Mouse (Mus musculus) forebrain, postnatal 0 days (tissue): Measurements from ENCODE around the gene Abca2. TPM values are rescaled to one million over a fixed set of nuclear protein-coding genes. Genes with fewer than 3 reads are reported as not detected.

Source experiments
- ATAC-seq: fragments of 200-750 bp; cut with Nextera tagmentation; 2 replicates; pipeline ENCODE4 v1.8.0; 2017; ENCODE audit warnings: mild to moderate bottlenecking, moderate library complexity
- DNase-seq: peaks from one replicate; pipeline ENCODE4 v3.0.0-alpha.2; 2015
- H3K27ac ChIP-seq: fragments of 300-500 bp; sonication (generic); 2 replicates; pipeline ENCODE4 v1.5.1; 2014; ENCODE audit warnings: low read depth, mild to moderate bottlenecking, antibody characterized with exemption, low read length, moderate library complexity, mixed read lengths
- H3K27me3 ChIP-seq: fragments of 300-500 bp; sonication (generic); 2 replicates; pipeline ENCODE4 v1.6.1; 2014; ENCODE audit warnings: mild to moderate bottlenecking, low read length, mixed read lengths; ENCODE audit not compliant: insufficient read depth
- H3K36me3 ChIP-seq: fragments of 300-500 bp; sonication (generic); 2 replicates; pipeline ENCODE4 v1.6.1; 2014; ENCODE audit warnings: mild to moderate bottlenecking, moderate library complexity; ENCODE audit not compliant: insufficient read depth
- H3K4me1 ChIP-seq: fragments of 300-500 bp; sonication (generic); 2 replicates; pipeline ENCODE4 v1.6.1; 2014; ENCODE audit warnings: antibody characterized with exemption; ENCODE audit not compliant: insufficient read depth
- H3K4me2 ChIP-seq: fragments of 300-500 bp; sonication (generic); 2 replicates; pipeline ENCODE4 v1.6.1; 2014; ENCODE audit warnings: low read depth, mild to moderate bottlenecking, moderate library complexity
- H3K4me3 ChIP-seq: fragments of 300-500 bp; sonication (generic); 2 replicates; pipeline ENCODE4 v1.5.1; 2014; ENCODE audit warnings: low read depth, low read length, mixed read lengths
- H3K9ac ChIP-seq: fragments of 300-500 bp; sonication (generic); 2 replicates; pipeline ENCODE4 v1.6.1; 2014; ENCODE audit warnings: mild to moderate bottlenecking
- H3K9me3 ChIP-seq: fragments of 300-500 bp; sonication (generic); 2 replicates; pipeline ENCODE4 v1.6.1; 2016; ENCODE audit warnings: low read length
- CTCF ChIP-seq: sonication (generic); IDR thresholded peaks from 2 replicates; pipeline ENCODE4 v1.5.1; 2016; ENCODE audit warnings: antibody characterized with exemption, control low read depth, low read depth
- WGBS: fragments of 180-500 bp; shearing (Covaris S2); extraction: QIAGEN DNeasy Blood & Tissue Kit; methylation state at CpG from one replicate; pipeline ENCODE4 v1.1.7; 2014; 5-methylcytosine and 5-hydroxymethylcytosine counted together
- polyA plus RNA-seq: library from polyadenylated mRNA; unstranded; fragments of >200 nt; fragmentation: Nextera tagmentation; extraction: Ambion mirVana; gene quantifications from 2 replicates; pipeline ENCODE4 v1.2.1, GENCODE M21; 2015
- total RNA-seq: library from RNA; depleted of rRNA; stranded (reverse); fragments of >200 nt; gene quantifications from 2 replicates; pipeline ENCODE4 v1.2.3, GENCODE M21; 2014

Gene Abca2
- total and polyA plus RNA-seq, 2 experiments from 2014 or later: 10.5 to 67.4 TPM

DNA sequence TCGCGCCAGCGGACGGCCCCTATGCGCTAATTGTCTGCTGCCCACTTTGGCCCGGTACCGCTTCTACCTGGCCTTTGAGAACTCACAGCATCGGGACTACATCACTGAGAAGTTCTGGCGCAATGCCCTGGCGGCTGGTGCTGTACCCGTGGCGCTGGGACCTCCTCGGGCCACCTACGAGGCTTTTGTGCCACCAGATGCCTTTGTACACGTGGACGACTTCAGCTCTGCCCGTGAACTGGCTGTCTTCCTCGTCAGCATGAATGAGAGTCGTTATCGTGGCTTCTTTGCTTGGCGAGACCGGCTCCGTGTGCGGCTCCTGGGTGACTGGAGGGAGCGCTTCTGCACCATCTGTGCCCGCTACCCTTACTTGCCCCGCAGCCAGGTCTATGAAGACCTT, 3.0 kb upstream of the Abca2 start:
- H3K4me3 ChIP-seq: no peak overlapping the region
- whole genome bisulfite sequencing: 37% methylated on average over 27 of the region's 27 CpGs
- DNase-seq (no peak), ATAC-seq (no peak)
- no peak overlapping the region for H3K9ac ChIP-seq
- no peak overlapping the region for H3K4me2 ChIP-seq
- no peaks in the 10 kb centered on the region for H3K9me3 ChIP-seq
- H3K4me1 ChIP-seq: peaks cover 4% of the 10 kb centered on the region
- no peaks in the 10 kb centered on the region; the same call in 1 of the 2 replicates for H3K27me3 ChIP-seq
- TF ChIP-seq CTCF: no peak
- H3K27ac ChIP-seq: no peak overlapping the region
- no peaks in the 10 kb centered on the region for H3K36me3 ChIP-seq

DNA sequence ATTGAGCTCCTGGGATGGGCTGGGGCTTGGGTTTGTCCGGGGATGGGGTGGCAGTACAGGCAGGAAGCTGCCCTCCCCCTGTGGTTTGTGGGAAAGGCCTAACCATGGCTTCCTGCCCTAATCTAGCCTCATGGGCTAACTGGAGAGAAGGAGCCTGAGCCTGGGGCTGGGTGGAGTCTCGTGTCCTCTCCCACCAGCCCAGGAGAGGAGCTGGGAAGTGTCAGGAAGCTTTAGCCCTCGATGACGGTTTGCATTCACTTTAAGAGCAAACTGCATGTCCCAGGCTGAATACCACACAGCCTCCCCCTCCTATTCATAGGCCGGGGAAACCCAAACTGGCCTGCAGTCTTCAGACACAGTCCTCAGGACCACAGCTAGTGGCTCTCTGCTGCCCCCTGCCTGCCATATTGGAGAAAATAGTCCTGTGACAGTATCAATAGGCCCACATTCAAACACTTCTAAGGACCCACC, 1.7 kb upstream of the Abca2 start:
- H3K9ac ChIP-seq: no peak overlapping the region
- peak; percentile 92 for TF ChIP-seq CTCF
- H3K4me3 ChIP-seq: no peak overlapping the region
- no peak overlapping the region for H3K27ac ChIP-seq
- peaks cover 4% of the 10 kb centered on the region for H3K4me1 ChIP-seq
- ATAC-seq (peak; percentile 24), DNase-seq (peak; percentile 88)
- 39% methylated on average over 5 of the region's 5 CpGs for WGBS
- no peaks in the 10 kb centered on the region; the same call in 1 of the 2 replicates for H3K27me3 ChIP-seq
- no peaks in the 10 kb centered on the region; the same call in 1 of the 2 replicates for H3K36me3 ChIP-seq
- H3K9me3 ChIP-seq: no peaks in the 10 kb centered on the region
- H3K4me2 ChIP-seq: no peak overlapping the region

DNA sequence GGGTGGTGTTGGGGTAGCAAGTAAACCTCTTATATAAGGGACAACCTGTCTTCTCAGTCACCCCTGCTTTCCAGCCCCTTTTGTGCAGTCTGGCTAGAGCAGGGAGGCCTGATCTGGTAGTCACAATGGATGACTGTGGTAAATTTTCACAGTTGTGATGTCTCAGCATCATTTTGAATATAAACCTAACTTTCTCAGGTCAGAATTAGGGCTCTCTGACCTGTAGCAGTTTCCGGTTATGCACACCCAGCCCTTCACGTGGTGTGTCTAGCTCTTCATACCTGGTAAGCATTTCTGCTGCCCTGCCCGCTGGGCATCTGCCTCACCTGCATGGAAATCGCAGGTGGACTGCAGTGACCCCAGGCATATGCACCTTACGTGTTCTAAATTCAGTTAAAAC, 1.2 kb upstream of the Abca2 start:
- Histone ChIP-seq H3K4me1 (peaks cover 4% of the 10 kb centered on the region), H3K27me3 (no peaks in the 10 kb centered on the region; the same call in 1 of the 2 replicates), H3K27ac (no peak overlapping the region), H3K4me3 (no peak overlapping the region), H3K36me3 (no peaks in the 10 kb centered on the region; the same call in 1 of the 2 replicates), H3K9ac (no peak overlapping the region), H3K9me3 (no peaks in the 10 kb centered on the region), H3K4me2 (no peak overlapping the region)
- ATAC-seq (no peak), DNase-seq (no peak)
- TF ChIP-seq CTCF: no peak
- 90% methylated on average over 5 of the region's 5 CpGs for WGBS

DNA sequence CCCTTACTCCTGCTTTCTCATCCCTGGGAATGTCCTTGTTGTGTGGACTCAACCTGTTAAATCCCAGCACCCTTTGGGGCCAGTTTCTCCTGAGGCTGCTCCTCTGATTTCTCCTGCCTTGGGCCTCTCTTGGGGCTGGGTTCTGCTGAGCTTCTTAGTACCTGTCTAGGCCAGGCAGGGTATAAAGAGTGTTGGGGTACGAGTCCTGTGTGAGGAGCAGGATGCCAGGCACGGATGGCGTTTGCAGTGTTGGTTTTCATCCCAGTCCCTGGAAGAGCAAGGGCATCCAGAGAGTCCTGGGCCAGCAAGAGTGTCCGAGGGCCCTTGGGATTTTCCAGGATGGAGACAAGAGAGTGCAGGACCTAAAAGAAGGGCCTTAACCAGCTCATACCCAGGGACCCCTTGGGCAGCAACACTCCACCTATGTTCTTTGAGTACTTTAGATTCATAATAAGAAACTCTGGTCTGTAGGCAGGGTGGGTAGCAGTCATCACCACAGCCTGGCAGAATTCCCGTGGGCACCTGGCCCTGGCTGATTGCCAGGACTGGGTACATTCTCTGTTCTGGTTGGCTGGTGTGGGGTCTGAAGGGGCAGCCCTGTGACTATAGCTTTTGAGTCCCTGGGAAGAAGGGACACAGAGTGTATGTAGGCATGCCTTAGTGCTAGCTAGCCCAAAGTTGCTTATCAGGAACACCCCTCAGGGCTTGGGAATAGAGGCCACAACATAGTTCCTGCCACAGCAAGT, 1.1 kb downstream of the Abca2 start:
- Histone ChIP-seq H3K27ac (peak overlapping the region; percentile 86; the same call in 1 of the 2 replicates), H3K4me3 (peak overlapping the region; percentile 74), H3K9me3 (no peaks in the 10 kb centered on the region), H3K4me2 (peak overlapping the region; percentile 80), H3K4me1 (peaks cover 4% of the 10 kb centered on the region), H3K27me3 (no peaks in the 10 kb centered on the region; the same call in 1 of the 2 replicates), H3K9ac (peak overlapping the region; percentile 87), H3K36me3 (peaks cover 18% of the 10 kb centered on the region)
- ATAC-seq: no peak
- WGBS: 39% methylated on average over 5 of the region's 5 CpGs
- no peak for TF ChIP-seq CTCF
- DNase-seq: no peak

DNA sequence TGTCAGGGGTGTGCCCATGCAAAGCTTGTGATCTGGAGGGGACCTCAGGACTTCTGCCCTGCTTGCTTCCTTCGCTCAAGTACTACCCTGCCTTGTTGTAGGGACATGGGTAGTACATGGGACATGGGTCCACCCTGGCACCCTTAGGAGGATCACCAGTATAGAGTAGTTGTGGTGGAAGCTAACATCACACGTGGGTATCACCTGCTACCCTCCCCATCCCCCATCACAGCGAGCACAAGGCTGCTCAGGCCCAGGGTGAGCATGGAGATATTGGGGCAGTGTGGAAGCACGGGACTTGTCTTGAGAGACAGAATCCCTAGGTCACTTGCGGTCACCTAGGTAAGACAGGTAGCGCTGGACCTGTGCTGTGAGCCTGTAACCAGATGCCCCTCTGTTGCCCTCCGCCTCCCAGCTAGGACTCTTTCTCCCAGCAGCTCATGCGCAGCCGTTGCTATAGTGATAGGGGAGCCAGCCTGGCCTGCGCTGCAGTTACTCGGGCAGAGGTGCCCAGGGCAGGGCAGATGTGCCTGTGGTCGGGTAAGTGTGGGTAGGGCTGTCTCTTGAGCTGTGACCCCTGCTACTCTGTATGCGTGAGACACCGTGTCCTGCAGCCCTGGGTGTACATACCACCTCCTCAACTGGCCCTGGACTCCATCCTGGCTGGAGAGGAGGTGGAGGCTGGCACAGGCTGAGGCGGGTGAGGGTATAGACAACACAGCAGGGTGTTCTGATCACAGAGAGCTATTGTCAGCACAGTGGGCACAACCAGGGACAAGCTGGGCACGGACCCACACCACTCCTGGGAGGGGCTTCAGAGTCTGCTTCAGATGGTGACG, 2.1 kb downstream of the Abca2 start:
- no peak for ATAC-seq
- no peak for DNase-seq
- H3K4me2 ChIP-seq: 0 out of 2 replicates have a peak overlapping the region, but pooled peaks have one; percentile 80
- H3K27me3 ChIP-seq: no peaks in the 10 kb centered on the region; the same call in 1 of the 2 replicates
- no peak overlapping the region for H3K4me3 ChIP-seq
- no peak overlapping the region; the same call in 1 of the 2 replicates for H3K9ac ChIP-seq
- no peak overlapping the region for H3K27ac ChIP-seq
- peaks cover 4% of the 10 kb centered on the region for H3K4me1 ChIP-seq
- H3K9me3 ChIP-seq: no peaks in the 10 kb centered on the region
- TF ChIP-seq CTCF: no peak
- 62% methylated on average over 17 of the region's 17 CpGs for WGBS
- H3K36me3 ChIP-seq: peaks cover 27% of the 10 kb centered on the region

DNA sequence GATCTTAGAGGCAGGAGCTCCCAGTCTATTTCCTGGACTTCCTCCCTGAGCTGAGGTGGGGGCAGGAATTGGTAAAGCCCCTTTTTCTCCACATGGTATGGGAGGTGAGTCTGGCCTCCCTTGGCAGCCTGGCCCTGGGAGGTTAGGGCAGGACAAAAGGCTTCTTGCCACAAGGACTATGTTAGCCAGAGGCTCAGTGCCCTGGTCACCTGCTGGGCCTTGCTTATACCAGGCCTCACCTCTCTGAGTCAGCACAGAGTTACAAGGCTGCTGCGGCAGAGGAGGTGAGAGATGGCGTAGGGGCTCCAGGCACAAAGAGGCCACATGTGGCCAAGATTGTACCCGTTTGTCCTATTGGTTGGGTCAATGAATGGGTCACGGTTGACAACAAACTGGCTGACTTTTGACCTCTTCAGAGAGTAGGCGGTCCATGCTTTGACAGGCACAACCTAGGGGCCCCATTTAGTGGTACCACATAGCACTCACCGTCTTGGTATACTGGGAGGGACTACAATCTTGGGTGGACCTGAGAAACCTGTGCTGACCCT, 2.9 kb downstream of the Abca2 start:
- no peak overlapping the region for H3K27ac ChIP-seq
- no peak for DNase-seq
- ATAC-seq: no peak
- no peak overlapping the region for H3K9ac ChIP-seq
- H3K4me3 ChIP-seq: no peak overlapping the region
- H3K36me3 ChIP-seq: peaks cover 35% of the 10 kb centered on the region
- H3K4me1 ChIP-seq: peaks cover 4% of the 10 kb centered on the region
- no peaks in the 10 kb centered on the region for H3K27me3 ChIP-seq
- H3K9me3 ChIP-seq: no peaks in the 10 kb centered on the region
- TF ChIP-seq CTCF: no peak
- no peak overlapping the region for H3K4me2 ChIP-seq
- WGBS: 73% methylated on average over 6 of the region's 6 CpGs
